Mouse (Mus musculus): Measurements from ENCODE around the gene Cotl1. TPM values are rescaled to one million over a fixed set of nuclear protein-coding genes. Genes with fewer than 3 reads are reported as not detected.

Gene Cotl1
- total and polyA plus RNA-seq, 2 experiments: 12.4 to 40.3 TPM

DNA sequence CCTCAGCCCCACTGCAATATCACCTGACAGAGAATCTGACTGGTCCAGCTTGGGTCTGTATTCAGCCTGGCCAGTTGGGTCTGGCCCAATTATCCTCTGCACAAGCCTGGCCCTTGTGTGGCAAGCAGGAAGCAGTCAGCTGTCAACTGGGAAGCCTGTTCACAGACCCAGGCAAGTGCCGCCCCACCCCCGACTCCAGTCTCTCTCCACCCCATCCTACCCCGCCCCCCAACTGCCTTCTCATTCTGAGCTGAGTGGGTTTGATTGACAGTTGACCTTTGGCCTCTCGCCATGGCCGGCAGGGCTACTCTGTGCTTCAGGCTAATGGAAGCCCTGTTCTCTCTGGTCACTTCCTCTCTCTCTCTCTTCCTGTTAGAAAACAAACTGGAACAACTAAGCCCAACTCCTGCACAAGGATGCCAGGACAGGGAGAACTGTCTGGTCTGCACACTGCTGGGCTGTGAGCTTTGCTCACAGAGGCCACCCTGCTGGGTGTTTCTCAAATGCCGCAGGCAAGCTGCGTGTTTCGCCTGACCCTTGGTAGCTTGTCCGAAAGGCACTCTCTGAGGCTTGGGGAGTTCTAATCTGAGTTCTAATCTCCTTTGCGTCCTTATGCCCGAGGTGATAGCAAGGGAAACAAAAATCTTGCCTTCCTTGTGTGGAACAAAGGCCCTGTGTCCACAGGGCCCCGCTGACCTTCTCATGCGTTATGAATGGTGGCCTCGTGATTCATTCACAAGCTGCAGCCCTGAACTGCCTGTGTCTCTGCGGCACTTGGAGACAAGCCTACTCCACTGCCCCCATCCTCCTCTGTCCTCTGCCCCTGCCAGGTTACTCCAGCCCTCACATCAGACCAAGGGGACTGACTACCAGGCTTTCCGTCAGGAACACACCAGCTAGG, 48.3 kb downstream of the Cotl1 start:
- DNase-seq (ENCODE audit: extremely low read depth, low read depth, low spot score): no peak
- Histone ChIP-seq H3K4me3 (ENCODE audit: insufficient read depth, low read depth, low read length) (no peak overlapping the region), H3K36me3 (ENCODE audit: control insufficient read depth, insufficient read depth, low read length) (no peaks in the 10 kb centered on the region), H3K4me1 (ENCODE audit: control insufficient read depth, insufficient read depth, low read length) (no peaks in the 10 kb centered on the region; the same call in 1 of the 2 replicates), H3K27me3 (ENCODE audit: control insufficient read depth, insufficient read depth, low read length) (no peaks in the 10 kb centered on the region), H3K79me2 (ENCODE audit: control insufficient read depth, insufficient read depth, low read length) (no peaks in the 10 kb centered on the region), H3K9ac (ENCODE audit: low read depth, low read length) (no peak overlapping the region), H3K27ac (replicated peaks; ENCODE audit: insufficient read depth, low read depth, low read length) (no peak overlapping the region)
- WGBS: 56% methylated on average over 16 of the region's 16 CpGs
- TF ChIP-seq POLR2A (IDR thresholded peaks at IDR 0.05; ENCODE audit: extremely low read depth, insufficient read depth, low read length) (no peak), CTCF (IDR thresholded peaks at IDR 0.05; ENCODE audit: low read depth, low read length) (no peak)

- Histone ChIP-seq H3K9ac (ENCODE audit: low read depth, low read length) (no peak overlapping the region), H3K79me2 (ENCODE audit: control insufficient read depth, insufficient read depth, low read length) (no peaks in the 10 kb centered on the region), H3K4me3 (ENCODE audit: insufficient read depth, low read depth, low read length) (no peak overlapping the region), H3K4me1 (ENCODE audit: control insufficient read depth, insufficient read depth, low read length) (no peaks in the 10 kb centered on the region; the same call in 1 of the 2 replicates), H3K27me3 (ENCODE audit: control insufficient read depth, insufficient read depth, low read length) (no peaks in the 10 kb centered on the region), H3K36me3 (ENCODE audit: control insufficient read depth, insufficient read depth, low read length) (no peaks in the 10 kb centered on the region), H3K27ac (replicated peaks; ENCODE audit: insufficient read depth, low read depth, low read length) (no peak overlapping the region)
- WGBS: 94% methylated on average over 7 of the region's 7 CpGs
- TF ChIP-seq CTCF (IDR thresholded peaks at IDR 0.05; ENCODE audit: low read depth, low read length) (no peak), POLR2A (IDR thresholded peaks at IDR 0.05; ENCODE audit: extremely low read depth, insufficient read depth, low read length) (no peak)
- no peak for DNase-seq (ENCODE audit: extremely low read depth, low read depth, low spot score)
Measured at GRCm38 (mm10) chr8:119789581-119789980, 50.8 kb downstream of the Cotl1 start.

DNA sequence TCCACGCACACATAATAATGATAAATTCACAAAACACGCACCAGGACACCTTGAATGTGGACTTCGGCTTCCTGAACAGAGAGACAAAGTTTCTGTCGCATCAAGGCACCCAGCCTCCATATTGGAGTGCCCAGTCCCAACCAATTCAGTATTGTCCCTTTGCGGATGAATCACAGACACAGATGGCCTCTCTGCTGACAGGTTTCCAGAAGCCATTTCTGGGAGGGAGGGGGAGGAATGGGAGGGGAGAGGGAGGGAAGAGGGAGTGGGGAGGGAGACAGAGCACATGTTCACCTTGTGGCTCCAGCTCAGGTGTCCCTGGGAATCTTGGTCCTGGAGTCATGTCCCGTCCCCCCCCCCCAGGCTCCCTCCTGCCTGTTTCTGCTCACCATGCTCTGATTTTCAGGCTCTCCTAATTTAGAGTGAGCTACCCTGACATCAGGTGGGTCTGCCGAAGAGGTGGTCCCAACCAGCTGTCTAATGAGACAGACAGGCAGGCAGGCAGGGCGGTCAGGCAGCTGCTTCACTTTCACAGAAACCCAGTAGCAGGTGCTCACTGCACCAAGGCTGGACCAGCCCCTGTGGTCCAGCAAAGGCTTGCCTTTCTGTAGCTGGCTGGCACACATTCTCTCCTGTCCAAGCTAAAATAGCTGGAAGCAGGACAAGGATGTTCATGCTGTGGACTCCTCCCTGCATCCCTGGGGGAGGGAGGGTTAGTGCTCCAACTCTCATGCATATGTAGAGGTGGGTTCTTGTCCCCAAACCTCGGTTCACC, 51.5 kb downstream of the Cotl1 start:
- H3K9ac ChIP-seq (ENCODE audit: low read depth, low read length): no peak overlapping the region
- no peaks in the 10 kb centered on the region for H3K79me2 ChIP-seq (ENCODE audit: control insufficient read depth, insufficient read depth, low read length)
- H3K27me3 ChIP-seq (ENCODE audit: control insufficient read depth, insufficient read depth, low read length): no peaks in the 10 kb centered on the region
- no peak overlapping the region for H3K27ac ChIP-seq (replicated peaks; ENCODE audit: insufficient read depth, low read depth, low read length)
- no peak for DNase-seq (ENCODE audit: extremely low read depth, low read depth, low spot score)
- no peak overlapping the region for H3K4me3 ChIP-seq (ENCODE audit: insufficient read depth, low read depth, low read length)
- 88% methylated on average over 9 of the region's 9 CpGs for WGBS
- H3K36me3 ChIP-seq (ENCODE audit: control insufficient read depth, insufficient read depth, low read length): no peaks in the 10 kb centered on the region
- no peaks in the 10 kb centered on the region; the same call in 1 of the 2 replicates for H3K4me1 ChIP-seq (ENCODE audit: control insufficient read depth, insufficient read depth, low read length)
- TF ChIP-seq POLR2A (IDR thresholded peaks at IDR 0.05; ENCODE audit: extremely low read depth, insufficient read depth, low read length) (no peak), CTCF (IDR thresholded peaks at IDR 0.05; ENCODE audit: low read depth, low read length) (no peak)

DNA sequence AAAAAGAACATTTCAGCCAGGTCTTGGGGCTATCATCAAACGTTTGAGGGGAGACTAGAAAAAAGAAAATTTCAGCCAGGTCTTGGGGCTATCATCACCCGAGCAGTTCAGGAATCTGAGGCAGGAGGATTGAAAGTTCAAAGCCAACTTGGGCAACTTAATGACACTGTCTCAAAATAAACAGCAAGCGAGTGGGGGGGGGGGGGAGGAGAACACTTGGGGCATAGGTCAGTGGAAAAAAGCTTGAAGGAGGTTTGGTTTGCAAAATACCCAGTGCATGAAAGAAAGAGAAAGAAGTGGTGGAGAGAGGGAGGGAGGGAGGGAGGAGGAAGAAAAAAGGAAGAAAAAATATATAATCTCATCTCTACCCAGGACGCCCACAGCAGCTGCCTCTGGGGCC, 53.0 kb downstream of the Cotl1 start:
- H3K27me3 ChIP-seq (ENCODE audit: control insufficient read depth, insufficient read depth, low read length): no peaks in the 10 kb centered on the region

DNA sequence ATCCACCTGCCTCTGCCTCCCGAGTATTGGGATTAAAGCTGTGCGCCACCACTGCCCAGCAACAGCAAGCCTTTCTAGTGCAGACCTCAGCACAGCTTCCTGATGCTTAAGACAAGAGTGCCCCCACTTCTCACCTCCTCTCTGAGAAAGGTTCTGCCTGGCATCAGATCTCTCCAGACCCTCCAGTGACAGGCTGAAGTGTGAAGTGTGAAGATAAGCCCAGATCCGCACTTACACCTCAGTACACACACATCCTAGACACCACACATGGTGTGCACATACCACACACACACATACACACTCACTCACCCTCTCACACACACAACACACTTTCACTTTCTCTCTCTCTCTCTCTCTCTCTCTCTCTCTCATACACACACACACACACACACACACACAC, 53.5 kb downstream of the Cotl1 start:
- Histone ChIP-seq H3K36me3 (ENCODE audit: control insufficient read depth, insufficient read depth, low read length) (no peaks in the 10 kb centered on the region), H3K27ac (replicated peaks; ENCODE audit: insufficient read depth, low read depth, low read length) (no peak overlapping the region), H3K4me3 (ENCODE audit: insufficient read depth, low read depth, low read length) (no peak overlapping the region), H3K27me3 (ENCODE audit: control insufficient read depth, insufficient read depth, low read length) (no peaks in the 10 kb centered on the region), H3K4me1 (ENCODE audit: control insufficient read depth, insufficient read depth, low read length) (no peaks in the 10 kb centered on the region; the same call in 1 of the 2 replicates), H3K79me2 (ENCODE audit: control insufficient read depth, insufficient read depth, low read length) (no peaks in the 10 kb centered on the region), H3K9ac (ENCODE audit: low read depth, low read length) (no peak overlapping the region)
- 86% methylated on average over 3 of the region's 3 CpGs for WGBS
- TF ChIP-seq POLR2A (IDR thresholded peaks at IDR 0.05; ENCODE audit: extremely low read depth, insufficient read depth, low read length): no peak
- TF ChIP-seq CTCF (IDR thresholded peaks at IDR 0.05; ENCODE audit: low read depth, low read length): no peak
- DNase-seq (ENCODE audit: extremely low read depth, low read depth, low spot score): no peak

More for the DNA sequence above, 53.0 kb downstream of the Cotl1 start:
- H3K27ac ChIP-seq (replicated peaks; ENCODE audit: insufficient read depth, low read depth, low read length): no peak overlapping the region
- 55% methylated on average over 4 of the region's 4 CpGs for WGBS
- no peaks in the 10 kb centered on the region for H3K79me2 ChIP-seq (ENCODE audit: control insufficient read depth, insufficient read depth, low read length)
- TF ChIP-seq POLR2A (IDR thresholded peaks at IDR 0.05; ENCODE audit: extremely low read depth, insufficient read depth, low read length): no peak
- no peak for TF ChIP-seq CTCF (IDR thresholded peaks at IDR 0.05; ENCODE audit: low read depth, low read length)
- H3K4me3 ChIP-seq (ENCODE audit: insufficient read depth, low read depth, low read length): no peak overlapping the region
- H3K36me3 ChIP-seq (ENCODE audit: control insufficient read depth, insufficient read depth, low read length): no peaks in the 10 kb centered on the region
- H3K9ac ChIP-seq (ENCODE audit: low read depth, low read length): no peak overlapping the region
- no peaks in the 10 kb centered on the region; the same call in 1 of the 2 replicates for H3K4me1 ChIP-seq (ENCODE audit: control insufficient read depth, insufficient read depth, low read length)
- no peak for DNase-seq (ENCODE audit: extremely low read depth, low read depth, low spot score)
